Mouse (Mus musculus): ENCODE data around the gene Clmn. TPM values are rescaled to one million over a fixed set of nuclear protein-coding genes. Genes with fewer than 3 reads are reported as not detected.

Clmn gene
- polyA plus RNA-seq, 1 experiment from 2014 or later: 0.79 TPM

- Histone ChIP-seq H3K27me3 (ENCODE audit: control insufficient read depth, insufficient read depth, low read length) (no peaks in the 10 kb centered on the region), H3K9me3 (ENCODE audit: control insufficient read depth, low read length) (peaks cover 5% of the 10 kb centered on the region), H3K9ac (replicated peaks; ENCODE audit: low read depth, low read length) (no peak overlapping the region), H3K36me3 (ENCODE audit: control insufficient read depth, insufficient read depth, low read length) (no peaks in the 10 kb centered on the region), H3K4me2 (ENCODE audit: low read depth, low read length) (no peak overlapping the region), H3K27ac (ENCODE audit: low read depth, low read length) (no peak overlapping the region), H3K4me3 (ENCODE audit: low read depth, low read length) (no peak overlapping the region), H3K4me1 (ENCODE audit: control insufficient read depth, insufficient read depth, low read length) (no peaks in the 10 kb centered on the region)
- no peak for ATAC-seq (ENCODE audit: low read depth)
- 49% methylated on average over 12 of the region's 12 CpGs for WGBS
Measured at GRCm38 (mm10) chr12:104793486-104793885, 71.4 kb downstream of the Clmn start.

- no peak overlapping the region for H3K4me3 ChIP-seq (ENCODE audit: low read depth, low read length)
- H3K27me3 ChIP-seq (ENCODE audit: control insufficient read depth, insufficient read depth, low read length): no peaks in the 10 kb centered on the region
- H3K4me1 ChIP-seq (ENCODE audit: control insufficient read depth, insufficient read depth, low read length): no peaks in the 10 kb centered on the region
- no peaks in the 10 kb centered on the region; the same call in 1 of the 2 replicates for H3K36me3 ChIP-seq (ENCODE audit: control insufficient read depth, insufficient read depth, low read length)
- WGBS: 92% methylated on average over 1 of the region's 1 CpGs
- H3K9ac ChIP-seq (replicated peaks; ENCODE audit: low read depth, low read length): no peak overlapping the region
- no peak for ATAC-seq (ENCODE audit: low read depth)
- no peaks in the 10 kb centered on the region for H3K9me3 ChIP-seq (ENCODE audit: control insufficient read depth, low read length)
- no peak overlapping the region for H3K4me2 ChIP-seq (ENCODE audit: low read depth, low read length)
- no peak overlapping the region for H3K27ac ChIP-seq (ENCODE audit: low read depth, low read length)
Measured at GRCm38 (mm10) chr12:104777603-104778002, 87.3 kb downstream of the Clmn start.

DNA sequence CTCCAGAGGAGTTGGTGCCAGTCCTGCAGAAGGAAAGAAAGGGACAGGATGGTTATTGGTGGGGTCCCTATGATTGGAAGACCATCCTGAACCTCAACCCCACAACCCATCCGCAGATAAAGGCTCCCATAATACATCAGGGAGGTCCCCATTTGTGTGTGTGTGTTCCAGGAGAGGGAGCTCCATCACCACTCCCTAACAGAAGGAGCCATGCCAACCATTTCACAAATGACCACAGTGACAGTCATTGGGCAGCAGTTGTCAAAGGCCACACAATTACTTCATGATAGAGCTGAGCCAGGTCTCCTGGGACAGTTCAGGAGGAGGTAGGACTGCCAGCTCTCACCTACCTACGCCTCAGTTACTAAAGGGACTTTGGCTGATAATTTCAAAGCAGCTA lies 92.9 kb downstream of the Clmn start:
- no peak overlapping the region for H3K4me3 ChIP-seq (ENCODE audit: low read depth, low read length)
- no peak overlapping the region for H3K27ac ChIP-seq (ENCODE audit: low read depth, low read length)
- no peaks in the 10 kb centered on the region for H3K27me3 ChIP-seq (ENCODE audit: control insufficient read depth, insufficient read depth, low read length)
- no peaks in the 10 kb centered on the region for H3K36me3 ChIP-seq (ENCODE audit: control insufficient read depth, insufficient read depth, low read length)
- H3K4me1 ChIP-seq (ENCODE audit: control insufficient read depth, insufficient read depth, low read length): 0 out of 2 replicates have a peak, but pooled peaks cover 3% of the 10 kb centered on the region
- no peak for ATAC-seq (ENCODE audit: low read depth)
- no peaks in the 10 kb centered on the region for H3K9me3 ChIP-seq (ENCODE audit: control insufficient read depth, low read length)
- H3K9ac ChIP-seq (replicated peaks; ENCODE audit: low read depth, low read length): no peak overlapping the region
- 71% methylated on average over 2 of the region's 2 CpGs for WGBS
- H3K4me2 ChIP-seq (ENCODE audit: low read depth, low read length): no peak overlapping the region

GRCm38 (mm10) chr12:104769201-104769785 lies 95.6 kb downstream of the Clmn start:
- no peaks in the 10 kb centered on the region for H3K36me3 ChIP-seq (ENCODE audit: control insufficient read depth, insufficient read depth, low read length)
- 24% methylated on average over 10 of the region's 10 CpGs for WGBS

DNA sequence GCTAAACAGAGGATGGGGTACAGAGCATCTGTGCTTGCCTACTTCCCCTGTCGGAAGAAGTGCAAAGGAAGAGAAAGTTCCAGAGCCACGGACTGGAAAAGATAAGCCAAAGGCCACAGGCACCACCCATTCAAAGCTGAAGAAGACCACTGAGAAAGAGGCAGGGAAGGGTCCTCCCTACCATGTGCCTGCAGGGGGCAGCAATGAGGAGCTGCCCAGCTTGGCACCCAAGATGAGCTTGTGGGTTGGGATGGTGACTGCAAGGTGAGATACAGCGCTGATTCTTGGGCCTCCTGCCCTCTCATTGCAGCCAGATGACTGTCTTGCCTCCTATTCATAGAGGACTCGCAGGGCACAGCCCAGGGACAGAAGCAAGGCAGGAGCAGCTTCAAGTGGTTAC lies 97.7 kb downstream of the Clmn start:
- Histone ChIP-seq H3K9me3 (ENCODE audit: control insufficient read depth, low read length) (no peaks in the 10 kb centered on the region), H3K4me2 (ENCODE audit: low read depth, low read length) (no peak overlapping the region), H3K9ac (replicated peaks; ENCODE audit: low read depth, low read length) (no peak overlapping the region), H3K27ac (ENCODE audit: low read depth, low read length) (no peak overlapping the region), H3K36me3 (ENCODE audit: control insufficient read depth, insufficient read depth, low read length) (no peaks in the 10 kb centered on the region), H3K4me1 (ENCODE audit: control insufficient read depth, insufficient read depth, low read length) (0 out of 2 replicates have a peak, but pooled peaks cover 3% of the 10 kb centered on the region), H3K4me3 (ENCODE audit: low read depth, low read length) (no peak overlapping the region), H3K27me3 (ENCODE audit: control insufficient read depth, insufficient read depth, low read length) (no peaks in the 10 kb centered on the region)
- 83% methylated on average over 4 of the region's 4 CpGs for WGBS
- no peak for ATAC-seq (ENCODE audit: low read depth)

More at GRCm38 (mm10) chr12:104769201-104769785, 95.6 kb downstream of the Clmn start:
- Histone ChIP-seq H3K27me3 (ENCODE audit: control insufficient read depth, insufficient read depth, low read length) (no peaks in the 10 kb centered on the region), H3K9ac (replicated peaks; ENCODE audit: low read depth, low read length) (no peak overlapping the region), H3K4me3 (ENCODE audit: low read depth, low read length) (no peak overlapping the region), H3K27ac (ENCODE audit: low read depth, low read length) (no peak overlapping the region), H3K9me3 (ENCODE audit: control insufficient read depth, low read length) (no peaks in the 10 kb centered on the region), H3K4me1 (ENCODE audit: control insufficient read depth, insufficient read depth, low read length) (0 out of 2 replicates have a peak, but pooled peaks cover 3% of the 10 kb centered on the region), H3K4me2 (ENCODE audit: low read depth, low read length) (no peak overlapping the region)
- ATAC-seq (ENCODE audit: low read depth): no peak

DNA sequence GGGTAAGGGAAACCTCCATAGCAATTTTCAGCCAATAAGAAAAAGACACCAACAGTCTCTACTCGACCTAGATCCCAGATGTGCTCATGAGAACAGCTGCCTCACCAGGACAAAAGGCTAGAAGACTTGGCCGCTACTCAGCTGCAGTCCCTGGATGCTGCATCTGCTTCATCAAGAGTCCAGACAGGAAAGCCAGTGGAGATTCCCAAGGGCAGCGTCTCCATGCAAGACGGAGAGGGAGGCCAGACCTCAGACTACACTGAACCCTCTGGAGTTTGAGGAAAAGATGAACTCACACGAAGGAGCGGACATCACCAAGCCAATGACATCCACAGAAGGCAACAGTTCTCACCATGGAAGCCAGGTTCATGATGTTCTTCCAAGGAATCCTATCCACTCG lies 99.1 kb downstream of the Clmn start:
- H3K27me3 ChIP-seq (ENCODE audit: control insufficient read depth, insufficient read depth, low read length): no peaks in the 10 kb centered on the region

DNA sequence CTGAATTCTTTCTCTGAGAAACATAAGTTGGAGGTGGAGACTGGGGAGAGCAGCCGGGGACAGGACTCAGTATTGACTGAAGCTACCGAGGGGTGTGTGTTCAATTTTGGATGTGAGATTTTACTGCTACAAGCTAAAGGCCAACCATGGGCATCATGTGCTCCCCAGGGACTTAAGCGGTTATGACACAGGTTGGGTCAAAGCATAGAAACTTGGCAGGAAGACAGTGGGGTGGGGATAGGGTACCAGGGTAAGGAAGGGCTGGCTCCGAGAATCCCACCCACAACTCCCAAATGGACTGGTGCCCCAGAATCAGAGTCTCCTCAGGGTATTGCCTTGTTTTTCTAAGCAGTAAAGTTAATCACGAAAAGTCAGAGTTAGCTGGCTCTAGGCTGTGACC lies 99.8 kb downstream of the Clmn start:
- ATAC-seq (ENCODE audit: low read depth): no peak
- WGBS: 91% methylated on average over 5 of the region's 5 CpGs
- H3K4me3 ChIP-seq (ENCODE audit: low read depth, low read length): no peak overlapping the region
- H3K27me3 ChIP-seq (ENCODE audit: control insufficient read depth, insufficient read depth, low read length): no peaks in the 10 kb centered on the region
- 0 out of 2 replicates have a peak, but pooled peaks cover 3% of the 10 kb centered on the region for H3K4me1 ChIP-seq (ENCODE audit: control insufficient read depth, insufficient read depth, low read length)
- no peak overlapping the region for H3K4me2 ChIP-seq (ENCODE audit: low read depth, low read length)
- H3K9me3 ChIP-seq (ENCODE audit: control insufficient read depth, low read length): no peaks in the 10 kb centered on the region
- H3K27ac ChIP-seq (ENCODE audit: low read depth, low read length): no peak overlapping the region
- no peak overlapping the region for H3K9ac ChIP-seq (replicated peaks; ENCODE audit: low read depth, low read length)
- no peaks in the 10 kb centered on the region for H3K36me3 ChIP-seq (ENCODE audit: control insufficient read depth, insufficient read depth, low read length)

More for the DNA sequence above, 99.1 kb downstream of the Clmn start:
- Histone ChIP-seq H3K9me3 (ENCODE audit: control insufficient read depth, low read length) (no peaks in the 10 kb centered on the region), H3K36me3 (ENCODE audit: control insufficient read depth, insufficient read depth, low read length) (no peaks in the 10 kb centered on the region), H3K9ac (replicated peaks; ENCODE audit: low read depth, low read length) (no peak overlapping the region), H3K27ac (ENCODE audit: low read depth, low read length) (no peak overlapping the region), H3K4me2 (ENCODE audit: low read depth, low read length) (no peak overlapping the region), H3K4me3 (ENCODE audit: low read depth, low read length) (no peak overlapping the region), H3K4me1 (ENCODE audit: control insufficient read depth, insufficient read depth, low read length) (0 out of 2 replicates have a peak, but pooled peaks cover 3% of the 10 kb centered on the region)
- no peak for ATAC-seq (ENCODE audit: low read depth)
- 87% methylated on average over 7 of the region's 7 CpGs for WGBS

GRCm38 (mm10) chr12:104763918-104764317 lies 101.0 kb downstream of the Clmn start:
- ATAC-seq (ENCODE audit: low read depth): no peak
- Histone ChIP-seq H3K4me3 (ENCODE audit: low read depth, low read length) (no peak overlapping the region), H3K27me3 (ENCODE audit: control insufficient read depth, insufficient read depth, low read length) (no peaks in the 10 kb centered on the region), H3K9me3 (ENCODE audit: control insufficient read depth, low read length) (no peaks in the 10 kb centered on the region), H3K9ac (replicated peaks; ENCODE audit: low read depth, low read length) (no peak overlapping the region), H3K36me3 (ENCODE audit: control insufficient read depth, insufficient read depth, low read length) (no peaks in the 10 kb centered on the region), H3K4me1 (ENCODE audit: control insufficient read depth, insufficient read depth, low read length) (no peaks in the 10 kb centered on the region), H3K27ac (ENCODE audit: low read depth, low read length) (no peak overlapping the region), H3K4me2 (ENCODE audit: low read depth, low read length) (no peak overlapping the region)
- 24% methylated on average over 6 of the region's 6 CpGs for WGBS

GRCm38 (mm10) chr12:104761411-104761810 lies 103.5 kb downstream of the Clmn start:
- no peaks in the 10 kb centered on the region for H3K4me1 ChIP-seq (ENCODE audit: control insufficient read depth, insufficient read depth, low read length)
- H3K36me3 ChIP-seq (ENCODE audit: control insufficient read depth, insufficient read depth, low read length): no peaks in the 10 kb centered on the region
- H3K4me2 ChIP-seq (ENCODE audit: low read depth, low read length): no peak overlapping the region
- H3K9ac ChIP-seq (replicated peaks; ENCODE audit: low read depth, low read length): no peak overlapping the region
- H3K27ac ChIP-seq (ENCODE audit: low read depth, low read length): no peak overlapping the region
- WGBS: 89% methylated on average over 8 of the region's 8 CpGs
- no peaks in the 10 kb centered on the region for H3K27me3 ChIP-seq (ENCODE audit: control insufficient read depth, insufficient read depth, low read length)
- no peaks in the 10 kb centered on the region for H3K9me3 ChIP-seq (ENCODE audit: control insufficient read depth, low read length)
- ATAC-seq (ENCODE audit: low read depth): no peak
- H3K4me3 ChIP-seq (ENCODE audit: low read depth, low read length): no peak overlapping the region

Data from neural tube, embryonic 14.5 days (tissue).